Mouse (Mus musculus): Measurements from ENCODE around the gene Gm49345.
"Not testable (repeated sequence)": the region's sequence is repeated elsewhere in the genome, so short reads cannot be mapped to it uniquely, and the experiment has no call there.

Gene Gm49345

DNA sequence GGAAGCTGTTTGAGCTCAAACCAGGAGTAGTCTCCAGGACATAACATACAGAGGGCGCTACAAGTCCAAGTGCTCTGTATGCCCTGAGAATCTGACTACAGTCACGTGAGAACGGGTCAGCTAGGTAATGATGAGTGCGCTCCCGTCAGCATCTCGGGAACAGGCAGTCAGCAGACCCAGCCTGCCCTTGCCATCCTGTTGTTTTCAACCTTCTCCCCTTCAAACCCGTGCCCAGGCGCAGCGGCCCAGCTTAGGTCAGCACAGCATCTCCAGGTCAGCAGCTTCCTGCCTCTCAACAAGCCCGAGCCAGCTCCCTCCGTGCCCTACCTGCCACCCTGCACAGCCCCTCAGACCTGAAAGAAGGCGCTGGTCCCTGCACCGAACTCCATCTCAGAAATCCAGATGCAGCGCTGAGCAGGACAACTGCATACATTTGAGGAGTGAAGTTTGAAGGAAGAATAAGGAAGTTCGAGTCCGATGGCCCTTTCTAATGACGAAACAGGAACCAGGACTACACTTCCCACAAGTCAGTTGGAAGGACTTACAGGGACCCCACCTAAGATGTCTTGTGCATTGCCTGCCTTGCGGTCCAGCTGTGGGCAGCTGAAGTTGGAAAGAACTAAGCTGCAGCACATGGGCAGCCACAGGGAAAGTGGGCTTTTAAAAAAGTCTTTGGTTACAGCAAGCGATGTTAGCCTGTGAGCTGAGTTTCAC, at the start of gene Gm49345, which contains the start of gene Zfp729a:
Gm49345 (minus strand) TSS at position 476 of the 714 bp plus-strand sequence.
Zfp729a (minus strand) TSS at position 498 of the 714 bp plus-strand sequence.
- peak; percentile 82 for DNase-seq (ENCODE audit: low spot score)

DNA sequence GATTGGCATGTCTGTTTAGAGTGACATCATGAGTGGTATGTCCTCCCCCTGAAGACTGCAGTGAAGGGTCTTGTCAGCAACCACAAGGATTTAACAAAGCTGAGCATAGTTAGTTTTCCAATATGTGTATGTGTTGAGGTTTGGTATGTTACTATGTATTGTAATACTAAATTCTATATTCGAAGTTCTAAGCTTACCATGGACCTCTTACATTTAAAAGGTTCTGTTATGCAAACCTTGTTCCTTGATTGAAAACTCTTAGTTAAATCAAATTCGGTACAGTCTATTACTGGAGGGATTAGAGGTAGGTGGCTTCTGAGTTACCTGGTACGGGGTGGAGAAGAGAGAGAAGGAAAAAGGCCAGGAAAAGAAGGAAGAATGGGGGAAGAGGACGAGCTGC, 49.4 kb upstream of the Gm49345 start, which contains the start of gene Zfp738:
Zfp738 (minus strand) TSS at position 101 of the 400 bp plus-strand sequence.
- no peak for DNase-seq (ENCODE audit: low spot score)

DNA sequence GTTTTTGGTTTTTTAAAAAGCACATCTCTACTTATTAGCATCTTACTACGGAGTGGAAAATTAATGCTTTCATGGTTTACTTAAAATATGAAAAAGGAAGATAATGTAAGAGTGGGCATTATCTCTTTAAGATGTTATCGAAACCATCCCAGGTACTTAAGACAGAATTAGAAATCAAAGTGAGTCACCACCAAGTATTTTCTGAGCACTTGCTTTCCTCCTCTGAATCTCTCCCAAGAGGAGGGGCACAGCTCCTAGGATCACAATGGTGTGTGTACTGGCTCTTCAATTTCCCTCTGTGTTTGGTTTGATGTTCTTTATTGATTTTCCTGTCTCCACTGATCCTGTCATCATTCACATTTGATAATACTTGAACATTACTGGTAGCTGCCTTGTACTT, 46.3 kb upstream of the Gm49345 start:
- DNase-seq (ENCODE audit: low spot score): not testable (repeated sequence)

DNA sequence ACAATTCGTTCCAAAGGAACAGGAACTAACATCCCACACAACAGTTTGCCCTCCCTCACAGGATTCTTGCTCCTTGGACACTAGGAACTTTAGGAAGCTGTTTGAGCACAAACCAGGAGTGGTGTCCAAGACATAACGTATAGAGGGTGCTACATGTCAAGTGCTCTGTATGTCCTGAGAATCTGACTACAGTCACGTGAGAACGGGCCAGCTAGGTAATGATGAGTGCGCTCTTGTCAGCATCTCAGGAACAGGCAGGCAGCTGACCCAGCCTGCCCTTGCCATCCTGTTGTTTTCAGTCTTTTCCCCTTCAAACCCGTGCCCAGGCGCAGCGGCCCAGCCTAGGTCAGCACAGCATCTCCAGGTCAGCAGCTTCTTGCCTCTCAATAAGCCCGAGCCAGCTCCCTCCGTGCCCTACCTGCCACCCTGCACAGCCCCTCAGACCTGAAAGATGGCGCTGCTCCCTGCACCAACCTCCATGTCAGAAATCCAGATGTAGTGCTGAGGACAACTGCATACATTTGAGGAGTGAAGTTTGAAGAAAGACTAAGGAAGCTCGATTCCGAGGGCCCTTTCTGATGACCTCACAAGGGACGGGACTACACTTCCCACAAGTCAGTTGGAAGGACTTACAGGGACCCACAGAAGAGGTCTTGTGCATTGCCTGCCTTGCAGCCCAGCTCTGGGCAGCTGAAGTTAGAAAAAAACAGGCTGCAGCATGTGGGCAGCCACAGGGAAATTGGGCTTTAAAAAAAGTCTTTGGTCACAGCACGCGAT, 45.6 kb upstream of the Gm49345 start:
- DNase-seq (ENCODE audit: low spot score): peak; percentile 81

- no peak for DNase-seq (ENCODE audit: low spot score)
Observed at GRCm38 (mm10) chr13:67674902-67675301, 37.3 kb upstream of the Gm49345 start.

GRCm38 (mm10) chr13:67652496-67652895, 14.9 kb upstream of the Gm49345 start:
- no peak for DNase-seq (ENCODE audit: low spot score)

- DNase-seq (ENCODE audit: low spot score): no peak
Observed at GRCm38 (mm10) chr13:67610108-67610507, 27.5 kb downstream of the Gm49345 start.

- DNase-seq (ENCODE audit: low spot score): peak; percentile 75
Observed at GRCm38 (mm10) chr13:67609066-67609876, 28.3 kb downstream of the Gm49345 start, which contains the start of gene Zfp729b. TSS of gene Zfp729b (minus strand) at chr13:67609707.

GRCm38 (mm10) chr13:67572591-67573189, 64.9 kb downstream of the Gm49345 start:
- no peak for DNase-seq (ENCODE audit: low spot score)

DNA sequence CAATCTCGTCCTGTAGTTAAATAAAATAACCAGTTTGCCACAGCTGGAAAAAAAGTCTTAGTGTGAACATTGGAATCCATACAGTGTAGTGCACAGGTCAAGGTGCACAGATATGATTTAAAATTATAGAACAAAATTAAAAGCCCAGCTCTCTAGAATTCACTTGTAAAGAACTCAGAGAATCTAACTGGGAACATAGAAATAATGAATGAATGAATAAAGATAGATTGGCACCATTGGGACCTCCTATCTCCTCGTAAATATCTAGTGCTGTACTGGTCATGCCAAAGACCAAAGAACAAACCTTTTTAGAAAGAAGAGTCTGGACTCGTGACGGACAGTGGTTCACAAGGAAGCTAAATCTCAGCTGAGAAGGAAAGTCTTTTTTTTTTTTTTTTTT, 83.8 kb downstream of the Gm49345 start, which contains the start of gene Zfp748:
Zfp748 (minus strand) TSS at position 101 of the 400 bp plus-strand sequence.
- DNase-seq (ENCODE audit: low spot score): no peak

GRCm38 (mm10) chr13:67552505-67553346, 84.8 kb downstream of the Gm49345 start:
- peak; percentile 71 for DNase-seq (ENCODE audit: low spot score)

- no peak for DNase-seq (ENCODE audit: low spot score)
Observed at GRCm38 (mm10) chr13:67545941-67546340, 91.6 kb downstream of the Gm49345 start.
